Mouse (Mus musculus) CH12.LX (cell line): ENCODE measurements at regions not wholly inside any gene's neighbourhood (a gene's known extent, or its start where the extent isn't known, plus 50 kb on each side); places are given as distances from the start of the nearest gene placed in this dataset.

Source experiments
- DNase-seq: peaks from one replicate; pipeline ENCODE4 v3.0.0-alpha.2; 2013; ENCODE audit errors: extremely low read depth
- H3K27ac ChIP-seq: 2 replicates; pipeline ENCODE4 v1.5.1; 2012; ENCODE audit warnings: low read depth, mild to moderate bottlenecking, control low read depth, moderate library complexity; ENCODE audit not compliant: insufficient read depth
- H3K27me3 ChIP-seq: replicated peaks from 2 replicates; pipeline ENCODE3; 2012; ENCODE audit warnings: inconsistent platforms
- H3K36me3 ChIP-seq, 2 experiments: replicated peaks in 1 of 2; 2 replicates each; pipeline versions ENCODE3 to v1.6.1; 2012; ENCODE audit warnings: inconsistent platforms in 1 of 2, low read length in 1 of 2, mild to moderate bottlenecking in 1 of 2, mixed read lengths in 1 of 2, moderate library complexity in 1 of 2; ENCODE audit not compliant: control insufficient read depth in 1 of 2, insufficient read depth in 1 of 2
- H3K4me1 ChIP-seq, 2 experiments: 2 replicates each; pipeline ENCODE4 v1.6.1; 2012; ENCODE audit warnings: inconsistent platforms in 1 of 2, moderate library complexity in 1 of 2; ENCODE audit not compliant: insufficient read depth in 2 of 2, control insufficient read depth in 1 of 2
- H3K4me2 ChIP-seq: 2 replicates; pipeline ENCODE4 v1.6.1; 2012; ENCODE audit warnings: low read depth, mild to moderate bottlenecking, control low read depth; ENCODE audit not compliant: poor library complexity, insufficient read depth, severe bottlenecking
- H3K4me3 ChIP-seq, 3 experiments: fragments of 150-350 bp in 1 of 3; sonication (generic) in 1 of 3; replicated peaks in 1 of 3; 2 replicates each; pipeline versions ENCODE3 to v1.5.1; 2011 to 2012; ENCODE audit warnings: low read depth in 2 of 3, low read length in 2 of 3, mild to moderate bottlenecking in 2 of 3, moderate library complexity in 2 of 3, control low read depth in 1 of 3, improper control_type of control experiment in 1 of 3, inconsistent platforms in 1 of 3, mixed read lengths in 1 of 3; ENCODE audit not compliant: poor library complexity in 1 of 3
- H3K79me2 ChIP-seq: replicated peaks from 2 replicates; pipeline ENCODE4 v1.6.1; 2012; ENCODE audit warnings: mild to moderate bottlenecking, moderate library complexity; ENCODE audit not compliant: control insufficient read depth, poor library complexity, insufficient read depth, severe bottlenecking; ENCODE audit errors: extremely low read depth
- H3K9ac ChIP-seq: 2 replicates; pipeline ENCODE4 v1.6.1; 2012; ENCODE audit warnings: low read depth, mild to moderate bottlenecking, control low read depth, moderate library complexity; ENCODE audit not compliant: insufficient read depth
- H3K9me3 ChIP-seq: replicated peaks from 2 replicates; pipeline ENCODE3; 2012; ENCODE audit warnings: low read length, inconsistent platforms, mixed read lengths
- CHD1 ChIP-seq: IDR thresholded peaks from 2 replicates; pipeline ENCODE4 v1.6.1; 2012; ENCODE audit warnings: low read depth, low read length, improper control_type of control experiment, inconsistent platforms
- E2F4 ChIP-seq: IDR thresholded peaks from 2 replicates; pipeline ENCODE4 v1.6.1; 2011; ENCODE audit warnings: low read depth, low read length, improper control_type of control experiment; ENCODE audit not compliant: insufficient replicate concordance
- ELF1 ChIP-seq: IDR thresholded peaks from 2 replicates; pipeline ENCODE4 v1.6.1; 2014; ENCODE audit warnings: low read depth, mild to moderate bottlenecking, inconsistent platforms, low read length, improper control_type of control experiment
- ETS1 ChIP-seq: conservative IDR thresholded peaks from 2 replicates; pipeline ENCODE4 v1.6.1; 2012; ENCODE audit warnings: low read depth, mild to moderate bottlenecking, inconsistent platforms, low read length, improper control_type of control experiment, moderate library complexity
- HCFC1 ChIP-seq: IDR thresholded peaks from 2 replicates; pipeline ENCODE4 v1.6.1; 2012; ENCODE audit warnings: low read depth, mild to moderate bottlenecking, inconsistent platforms, low read length, improper control_type of control experiment
- MAFK ChIP-seq: IDR thresholded peaks from 2 replicates; pipeline ENCODE4 v1.6.1; 2011; ENCODE audit warnings: low read length, improper control_type of control experiment; ENCODE audit not compliant: insufficient replicate concordance
- MXI1 ChIP-seq: IDR thresholded peaks from 2 replicates; pipeline ENCODE4 v1.6.1; 2011; ENCODE audit warnings: mild to moderate bottlenecking, low read depth, low read length, improper control_type of control experiment
- RCOR1 ChIP-seq: conservative IDR thresholded peaks from 2 replicates; pipeline ENCODE4 v1.6.1; 2012; ENCODE audit warnings: low read depth, mild to moderate bottlenecking, inconsistent platforms, low read length, improper control_type of control experiment
- TBP ChIP-seq: conservative IDR thresholded peaks from 2 replicates; pipeline ENCODE4 v1.6.1; 2011; ENCODE audit warnings: low read depth, low read length, improper control_type of control experiment
- USF1 ChIP-seq: IDR thresholded peaks from 2 replicates; pipeline ENCODE4 v1.6.1; 2014; ENCODE audit warnings: low read depth, mild to moderate bottlenecking, inconsistent platforms, low read length, improper control_type of control experiment
- USF2 ChIP-seq: conservative IDR thresholded peaks from 2 replicates; pipeline ENCODE4 v1.6.1; 2011; ENCODE audit warnings: low read depth, low read length, improper control_type of control experiment
- dilution Hi-C: fragments of 300-500 bp; cut with MboI; formaldehyde crosslinking; loops from 2 replicates; pipeline ENCODE4 v1.14.3; 2020; ENCODE audit warnings: low sequenced_read_pairs; ENCODE audit not compliant: extremely low pct_unique_long_range_greater_than_20kb, extremely low pct_ligation_motif_present
- in situ Hi-C: fragments of 300-500 bp; cut with MboI; formaldehyde crosslinking; loops from 3 replicates; pipeline ENCODE4 v1.14.3; 2019; ENCODE audit warnings: low sequenced_read_pairs, low pct_ligation_motif_present, low pct_unique_long_range_greater_than_20kb, mixed read lengths

DNA sequence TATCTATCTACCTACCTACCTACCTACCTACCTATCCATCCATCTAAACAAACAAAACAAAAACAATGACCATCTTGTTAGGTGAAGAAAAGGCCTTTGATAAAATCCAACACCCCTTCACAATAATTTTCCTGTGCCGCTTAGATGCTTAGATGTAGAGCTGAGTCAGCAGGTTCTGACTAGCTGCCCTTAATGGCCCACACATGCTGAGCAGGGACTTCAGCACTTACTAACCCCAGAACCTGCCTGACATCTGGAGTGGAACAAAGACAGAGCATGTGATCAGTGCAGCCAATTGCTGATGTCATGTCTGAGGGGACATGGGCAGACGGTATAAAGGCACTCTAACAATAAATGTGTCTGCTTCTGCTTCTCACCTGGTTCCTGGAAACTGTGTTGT is 664.9 kb upstream of the Mdga2 start:
- no peak for TF ChIP-seq TBP
- TF ChIP-seq MAFK = 0 out of 2 replicates have a peak, but pooled peaks have one; percentile 49
- TF ChIP-seq CHD1 = no peak
- Histone ChIP-seq H3K4me1 (no peaks in the 10 kb centered on the region), H3K27me3 (no peaks in the 10 kb centered on the region), H3K79me2 (no peaks in the 10 kb centered on the region), H3K4me2 (no peak overlapping the region), H3K27ac (no peak overlapping the region), H3K4me3 (no peak overlapping the region), H3K9me3 (peaks cover 10% of the 10 kb centered on the region), H3K36me3 (no peaks in the 10 kb centered on the region), H3K9ac (no peak overlapping the region)
- dilution Hi-C loops (no loop called here), in situ Hi-C loops (no loop called here)
- peak; percentile 2 for DNase-seq

DNA sequence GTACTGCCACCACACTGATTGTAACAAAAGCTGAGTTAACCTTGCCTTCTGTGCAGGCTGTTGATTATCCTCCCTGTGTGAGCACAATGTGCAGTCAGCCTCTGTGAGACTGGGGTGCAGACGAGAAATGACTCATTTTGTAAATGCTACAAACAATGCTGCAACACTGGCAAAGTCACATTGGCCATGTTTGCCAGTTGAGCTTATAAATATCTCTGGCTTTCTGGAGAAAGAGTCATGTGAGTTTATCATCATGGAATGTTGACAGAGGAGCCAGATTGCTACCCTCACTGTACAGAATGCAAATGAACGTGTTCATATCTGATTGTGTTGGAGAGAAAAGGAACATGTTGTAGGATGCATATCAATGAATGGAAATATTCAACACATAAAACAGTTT is 640.3 kb upstream of the Mdga2 start:
- no peak overlapping the region for H3K9ac ChIP-seq
- dilution Hi-C loops (no loop called here), in situ Hi-C loops (no loop called here)
- H3K4me2 ChIP-seq = no peak overlapping the region
- DNase-seq = no peak
- no peaks in the 10 kb centered on the region for H3K27me3 ChIP-seq
- H3K9me3 ChIP-seq = peaks cover 4% of the 10 kb centered on the region
- no peaks in the 10 kb centered on the region for H3K79me2 ChIP-seq
- no peaks in the 10 kb centered on the region for H3K4me1 ChIP-seq
- H3K4me3 ChIP-seq = no peak overlapping the region
- TF ChIP-seq MXI1 = no peak
- TF ChIP-seq USF2 = no peak
- TF ChIP-seq, all 38 proteins: peak for 0
- Histone ChIP-seq H3K27ac (no peak overlapping the region), H3K36me3 (no peaks in the 10 kb centered on the region)

DNA sequence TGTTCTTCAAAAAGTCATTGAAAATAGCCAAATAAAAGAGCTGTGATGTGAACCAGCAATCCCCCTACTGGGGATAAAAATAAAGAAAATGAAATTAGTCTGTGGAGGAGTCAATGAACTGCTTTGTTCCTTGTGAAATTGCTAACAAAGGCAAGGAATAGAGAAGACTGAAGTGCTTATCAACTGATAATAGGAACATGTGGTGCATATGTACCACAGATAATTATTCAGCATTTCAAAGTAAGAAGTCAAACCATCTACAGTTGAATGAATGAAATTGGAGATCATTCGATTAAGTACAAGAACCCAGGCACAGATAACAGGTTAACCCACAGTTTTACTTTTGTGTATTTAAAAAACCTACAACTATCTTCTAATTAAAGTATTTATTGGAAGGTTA is 638.4 kb upstream of the Mdga2 start:
- no peak overlapping the region for H3K4me2 ChIP-seq
- in situ Hi-C loops = no loop called here
- H3K27ac ChIP-seq = no peak overlapping the region
- H3K4me3 ChIP-seq = no peak overlapping the region
- dilution Hi-C loops = no loop called here
- no peaks in the 10 kb centered on the region for H3K36me3 ChIP-seq
- no peaks in the 10 kb centered on the region for H3K4me1 ChIP-seq
- no peaks in the 10 kb centered on the region for H3K79me2 ChIP-seq
- H3K27me3 ChIP-seq = no peaks in the 10 kb centered on the region
- DNase-seq = no peak
- TF ChIP-seq RCOR1 (no peak), HCFC1 (no peak), ETS1 (no peak), ELF1 (no peak), USF1 (no peak), E2F4 (no peak)
- H3K9ac ChIP-seq = no peak overlapping the region
- H3K9me3 ChIP-seq = peaks cover 4% of the 10 kb centered on the region
